Mouse (Mus musculus): ENCODE measurements around the gene Cfc1.
"Not testable (repeated sequence)": the region's sequence is repeated elsewhere in the genome, so short reads cannot be mapped to it uniquely, and the experiment has no call there.

Cfc1 gene

DNA sequence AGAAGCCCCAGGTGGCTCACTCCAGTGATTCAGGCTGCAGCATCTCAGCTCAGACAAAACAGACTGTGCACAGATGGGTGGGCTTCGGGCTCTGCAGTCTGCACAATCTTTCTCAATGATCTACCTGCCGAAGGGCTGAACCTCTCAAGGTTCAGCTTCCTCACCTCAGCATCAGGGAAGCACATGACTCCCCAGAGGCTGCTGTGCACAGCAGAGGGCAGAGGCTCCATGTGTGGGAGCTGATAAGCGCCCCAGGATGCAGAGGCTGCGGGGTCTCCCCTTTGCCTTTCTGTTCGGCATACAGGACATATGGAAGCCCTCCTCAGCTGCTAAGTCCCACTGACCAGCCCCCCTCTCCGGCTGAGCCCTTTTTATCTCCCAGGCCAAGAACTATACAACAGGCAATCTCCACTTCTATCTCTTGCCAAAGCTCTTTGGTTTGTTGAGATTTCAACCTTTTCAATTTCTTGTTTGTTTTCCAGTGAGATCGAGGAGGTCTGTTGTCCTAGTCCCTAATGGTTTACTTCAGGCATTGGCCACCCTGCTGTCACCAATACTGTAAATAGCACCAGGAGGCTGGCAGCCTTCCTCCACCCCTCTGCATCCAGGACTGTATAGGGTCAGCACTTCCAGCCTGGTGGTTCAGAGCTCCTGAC, at the start of gene Cfc1:
Gene Cfc1, plus strand, starts transcription at position 606 of the 656 bp plus-strand sequence.
- DNase-seq (ENCODE audit: low read depth, low spot score), result not testable (repeated sequence)

DNA sequence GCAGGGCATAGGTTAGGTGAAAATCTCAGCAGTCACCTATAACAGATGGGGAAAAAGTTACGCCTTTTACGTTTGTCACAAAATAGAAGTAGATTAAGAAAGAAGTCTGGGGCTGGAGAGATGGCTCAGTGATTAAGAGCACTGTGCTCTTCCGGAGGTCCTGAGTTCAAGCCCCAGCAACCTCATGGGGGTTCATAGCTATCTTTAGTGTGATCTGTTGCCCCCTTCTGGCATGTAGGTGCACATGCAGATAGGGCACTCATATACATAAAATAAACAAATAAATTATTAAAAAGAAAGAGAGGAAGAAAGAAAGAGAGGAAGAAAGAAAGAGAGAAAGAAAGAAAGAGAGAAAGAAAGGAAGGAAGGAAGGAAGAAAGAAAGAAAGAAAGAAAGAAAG, 48.1 kb upstream of the Cfc1 start:
- no peak for DNase-seq (ENCODE audit: low read depth, low spot score)

DNA sequence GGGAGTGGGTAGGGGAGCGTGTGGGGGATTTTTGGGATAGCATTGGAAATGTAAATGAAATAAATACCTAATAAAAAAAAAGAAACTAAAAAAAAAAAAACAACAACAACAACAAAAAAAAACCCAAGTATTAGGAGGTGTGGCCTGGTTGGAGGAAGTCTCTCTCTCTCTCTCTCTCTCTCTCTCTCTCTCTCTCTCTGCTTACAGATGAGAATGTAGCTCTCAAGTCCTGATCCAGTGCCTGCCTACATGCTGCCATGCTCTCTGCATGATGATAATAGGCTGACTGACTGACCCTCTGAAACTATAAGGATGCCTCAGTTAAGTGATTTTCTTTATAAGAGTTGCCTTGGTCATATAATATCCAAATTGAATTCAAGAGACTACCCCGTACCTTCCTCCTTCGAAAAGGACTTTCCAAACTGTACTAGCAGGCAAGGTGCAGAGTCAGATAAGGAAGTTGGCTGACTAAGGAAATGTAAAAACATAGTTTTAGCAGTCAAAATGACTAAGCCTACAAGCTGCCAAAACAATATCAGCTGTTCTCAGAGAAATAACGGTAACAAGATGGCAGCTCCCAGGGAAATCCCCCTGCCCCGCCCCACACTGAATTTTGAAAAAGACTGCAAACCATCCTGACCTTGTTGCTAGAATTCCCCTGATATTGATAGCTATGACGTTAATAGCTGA, 45.5 kb upstream of the Cfc1 start:
- no peak for DNase-seq (ENCODE audit: low read depth, low spot score)

DNA sequence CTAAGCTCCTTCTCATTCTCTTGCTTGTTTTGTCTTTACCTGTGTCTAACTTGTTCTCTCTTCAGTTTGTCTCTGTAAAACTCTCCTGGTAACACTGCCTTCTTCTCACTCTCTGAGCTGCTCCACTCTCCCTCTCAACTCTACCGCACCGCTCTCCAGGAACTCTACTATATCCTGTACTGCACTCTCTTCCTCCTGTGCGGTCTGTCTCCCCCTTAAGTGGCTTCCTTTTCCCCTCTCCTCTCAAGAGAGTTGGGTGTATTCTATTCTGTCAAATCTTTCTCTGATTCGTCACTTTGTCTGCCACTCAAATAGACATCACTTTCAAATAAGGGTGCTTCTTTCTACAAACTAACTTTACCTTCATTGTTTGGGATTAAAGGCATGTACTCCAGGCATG, 44.0 kb upstream of the Cfc1 start:
- no peak for DNase-seq (ENCODE audit: low read depth, low spot score)

DNA sequence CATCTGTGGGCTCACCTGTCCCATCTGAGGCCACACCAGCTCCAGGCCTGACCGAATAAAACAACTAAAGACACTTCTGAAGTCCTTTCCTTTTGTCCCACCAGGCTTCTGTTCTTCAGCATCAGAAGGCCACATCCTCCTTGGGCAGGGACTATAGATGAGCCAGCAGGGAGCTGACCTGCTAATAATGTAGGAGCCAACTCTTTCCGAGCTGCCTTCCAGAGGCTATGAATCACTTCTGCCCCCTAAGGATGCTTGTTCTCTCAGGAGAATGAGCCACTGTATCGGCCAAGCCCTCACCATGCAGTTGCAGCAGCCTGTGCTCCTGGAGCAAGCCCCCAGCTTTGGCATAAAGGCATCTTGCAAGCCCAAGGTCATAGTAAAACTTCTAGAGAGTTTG, 32.5 kb upstream of the Cfc1 start:
- DNase-seq (ENCODE audit: low read depth, low spot score), result no peak

DNA sequence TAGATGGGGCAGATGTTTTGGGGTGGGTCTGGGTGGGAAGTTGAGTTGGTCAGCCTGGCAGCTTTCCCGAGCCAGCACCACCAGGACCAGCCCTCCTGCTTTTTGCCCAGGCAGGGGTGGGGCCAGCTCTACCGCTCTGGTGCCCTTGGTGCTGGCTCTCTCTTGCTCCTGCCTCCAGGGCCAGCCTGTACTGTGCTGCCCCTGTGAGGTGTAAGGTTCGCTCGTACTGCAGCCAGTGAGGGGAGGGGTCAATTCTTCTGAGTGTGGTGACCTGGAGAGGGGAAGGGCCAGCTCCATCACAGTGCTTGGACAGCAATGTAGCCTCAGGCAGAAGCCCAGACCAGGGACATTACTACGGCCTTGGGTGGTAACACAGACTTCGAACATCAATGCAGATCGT, 30.1 kb upstream of the Cfc1 start:
- no peak for DNase-seq (ENCODE audit: low read depth, low spot score)

DNA sequence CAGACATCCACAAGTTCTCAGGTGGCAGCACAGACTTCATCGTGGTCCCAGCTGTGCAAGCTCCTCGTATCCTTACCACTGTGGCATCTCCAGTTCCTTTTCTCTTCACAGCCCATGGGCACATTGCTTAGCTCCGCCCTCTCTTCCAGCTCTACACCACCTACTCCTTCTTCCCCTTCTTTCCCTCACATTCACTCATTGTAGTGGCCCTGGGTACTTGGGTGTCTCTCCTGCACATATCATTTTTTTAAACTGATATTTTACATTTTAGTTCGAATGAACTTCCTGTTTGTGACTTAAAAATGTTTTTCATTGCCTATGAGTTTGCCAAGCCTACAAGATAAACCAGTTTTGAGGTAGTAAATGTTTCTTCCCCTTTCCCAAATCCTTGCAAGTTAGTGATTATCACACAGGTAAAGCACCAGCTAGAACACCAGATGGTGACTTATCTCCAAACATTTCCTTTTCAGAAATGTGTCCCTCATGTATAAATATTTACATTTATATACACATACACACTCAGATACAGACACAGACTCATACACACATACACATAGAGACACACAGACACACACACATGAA, 29.4 kb upstream of the Cfc1 start:
- no peak for DNase-seq (ENCODE audit: low read depth, low spot score)

DNA sequence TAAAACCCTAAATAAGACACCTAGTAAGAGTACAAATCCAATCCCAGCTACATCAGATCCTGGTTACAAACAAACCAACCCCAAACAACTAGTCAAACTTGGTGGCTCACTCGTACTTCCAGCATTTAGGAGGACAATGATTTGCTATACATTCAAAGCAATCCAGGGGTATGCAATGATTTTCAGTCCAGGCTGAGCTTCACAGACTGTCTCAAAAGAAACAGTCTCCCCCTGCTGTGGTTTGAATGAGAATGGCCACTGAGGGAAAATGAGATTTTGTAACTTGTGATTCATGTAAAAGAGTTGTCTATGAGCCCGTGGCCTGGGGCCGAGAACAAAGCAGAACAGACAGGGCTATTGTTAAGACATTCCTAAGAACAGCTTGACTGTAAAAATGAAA, 27.5 kb upstream of the Cfc1 start:
- no peak for DNase-seq (ENCODE audit: low read depth, low spot score)

DNA sequence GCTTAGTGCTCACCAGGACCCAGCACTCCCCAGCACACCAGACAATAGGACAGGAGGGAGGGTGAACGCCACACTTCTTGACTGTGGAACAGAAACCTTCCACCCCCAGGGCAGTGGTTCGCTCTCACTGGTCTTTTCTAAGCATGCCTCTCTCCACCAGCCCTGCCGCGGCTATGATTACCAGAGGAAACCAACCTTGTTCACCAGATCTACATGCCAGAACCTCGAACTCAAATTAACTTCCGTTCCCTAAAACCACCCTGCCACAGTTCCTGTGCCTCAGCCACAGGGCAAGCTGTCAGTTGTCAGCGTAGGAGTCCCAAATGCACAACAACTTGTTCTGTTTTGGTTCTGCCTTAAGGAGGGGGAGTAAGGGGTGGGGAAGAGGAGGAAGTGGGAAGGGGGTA, 24.9 kb upstream of the Cfc1 start:
- peak; percentile 82 for DNase-seq (ENCODE audit: low read depth, low spot score)

DNA sequence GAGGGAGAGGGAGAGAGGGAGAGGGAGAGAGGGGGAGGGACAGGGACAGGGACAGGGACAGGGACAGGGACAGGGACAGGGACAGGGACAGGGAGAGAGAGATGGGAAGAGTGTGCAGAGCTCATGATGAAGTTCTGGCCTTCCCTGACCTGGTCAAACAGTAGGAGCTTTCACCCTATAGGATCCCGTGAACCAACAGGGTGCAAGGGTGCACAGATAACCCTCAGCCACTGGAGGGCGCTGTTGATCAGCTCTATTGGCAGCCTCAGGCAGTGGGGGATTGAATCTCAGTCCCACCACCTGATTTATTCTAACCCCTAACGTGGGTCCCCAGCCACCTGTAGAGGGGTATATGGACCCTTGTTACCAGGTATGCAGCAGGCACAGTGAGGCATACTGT, 24.4 kb upstream of the Cfc1 start:
- DNase-seq (ENCODE audit: low read depth, low spot score), result peak; percentile 60

DNA sequence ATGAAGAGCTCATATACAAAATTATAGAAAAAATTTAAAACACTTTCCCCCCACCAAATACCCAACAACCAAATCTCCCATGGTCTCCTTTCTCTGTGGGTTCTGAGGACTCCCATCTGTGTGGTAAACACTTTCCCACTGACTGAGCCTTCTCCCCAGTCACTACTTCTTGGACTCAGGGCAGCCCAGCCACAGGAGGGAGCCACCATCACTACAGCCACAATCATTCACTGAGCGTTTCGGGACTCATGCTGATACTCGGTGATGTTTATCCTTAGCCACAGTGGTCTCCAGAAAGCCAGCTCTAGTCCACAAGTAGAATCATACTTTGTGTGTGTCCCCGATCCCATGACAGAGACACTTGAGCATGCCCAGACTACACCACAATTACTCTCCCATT, 22.4 kb upstream of the Cfc1 start:
- DNase-seq (ENCODE audit: low read depth, low spot score), result no peak

DNA sequence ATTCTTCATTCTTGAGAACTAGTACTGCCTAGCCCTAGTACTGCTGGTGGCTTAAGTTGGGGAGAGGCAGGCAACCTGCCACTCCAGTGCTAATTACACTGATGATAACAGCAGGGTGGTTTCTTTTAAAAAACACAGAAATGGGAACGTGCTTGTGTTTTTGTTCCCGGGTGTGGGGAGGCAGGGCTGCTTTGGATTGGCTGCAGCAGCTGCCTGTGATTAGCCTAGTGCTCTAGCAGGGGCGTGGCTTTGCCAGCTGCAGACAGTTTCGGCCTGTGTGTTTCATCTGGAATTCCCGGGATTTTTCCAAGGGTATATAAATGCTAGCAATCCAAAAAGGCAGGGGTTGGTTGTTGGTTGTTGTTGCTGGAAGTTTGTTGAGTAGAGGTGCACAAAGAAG, 18.9 kb upstream of the Cfc1 start:
- DNase-seq (ENCODE audit: low read depth, low spot score), result no peak

DNA sequence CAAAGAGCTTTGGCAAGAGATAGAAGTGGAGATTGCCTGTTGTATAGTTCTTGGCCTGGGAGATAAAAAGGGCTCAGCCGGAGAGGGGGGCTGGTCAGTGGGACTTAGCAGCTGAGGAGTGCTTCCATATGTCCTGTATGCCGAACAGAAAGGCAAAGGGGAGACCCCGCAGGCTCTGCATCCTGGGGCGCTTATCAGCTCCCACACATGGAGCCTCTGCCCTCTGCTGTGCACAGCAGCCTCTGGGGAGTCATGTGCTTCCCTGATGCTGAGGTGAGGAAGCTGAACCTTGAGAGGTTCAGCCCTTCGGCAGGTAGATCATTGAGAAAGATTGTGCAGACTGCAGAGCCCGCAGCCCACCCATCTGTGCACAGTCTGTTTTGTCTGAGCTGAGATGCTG, 18.2 kb upstream of the Cfc1 start:
- DNase-seq (ENCODE audit: low read depth, low spot score), result not testable (repeated sequence)

DNA sequence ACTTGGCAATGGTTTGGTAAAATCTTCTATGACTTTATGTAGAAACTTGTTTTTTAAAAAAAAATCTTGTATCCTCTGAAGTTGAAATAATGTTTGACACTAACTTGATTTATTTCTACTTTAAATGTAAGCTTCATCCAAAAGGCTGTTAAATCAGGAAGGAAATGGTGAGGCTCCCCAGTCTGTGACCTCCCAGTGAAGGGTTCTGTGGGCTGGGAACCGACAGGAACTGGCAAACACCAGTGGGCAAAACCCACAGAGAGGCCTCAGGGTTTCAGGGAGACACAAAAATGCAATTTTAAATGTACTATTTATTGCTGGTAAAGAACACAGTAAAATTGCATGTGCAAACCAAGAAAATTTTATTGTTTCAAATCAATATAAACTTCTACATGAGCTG, 17.7 kb upstream of the Cfc1 start:
- DNase-seq (ENCODE audit: low read depth, low spot score), result not testable (repeated sequence)

DNA sequence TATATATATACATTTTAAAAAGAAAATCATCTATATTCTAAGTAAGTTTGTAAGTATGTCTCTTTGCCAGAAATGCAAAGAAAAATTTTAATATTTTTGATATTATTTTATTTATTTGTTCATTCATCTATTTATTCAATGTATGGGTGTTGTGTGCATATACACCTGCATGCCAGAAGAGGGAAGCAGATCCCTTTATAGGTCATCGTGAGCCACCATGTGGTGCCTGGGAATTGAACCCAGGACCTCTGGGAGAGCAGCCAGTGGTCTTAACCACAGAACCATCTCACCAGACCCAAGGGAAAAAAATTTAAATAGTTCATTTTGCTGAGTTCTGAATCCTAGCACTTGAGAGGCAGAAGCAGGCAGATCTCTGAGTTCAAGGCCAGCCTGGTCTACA, 17.2 kb upstream of the Cfc1 start:
- no peak for DNase-seq (ENCODE audit: low read depth, low spot score)

DNA sequence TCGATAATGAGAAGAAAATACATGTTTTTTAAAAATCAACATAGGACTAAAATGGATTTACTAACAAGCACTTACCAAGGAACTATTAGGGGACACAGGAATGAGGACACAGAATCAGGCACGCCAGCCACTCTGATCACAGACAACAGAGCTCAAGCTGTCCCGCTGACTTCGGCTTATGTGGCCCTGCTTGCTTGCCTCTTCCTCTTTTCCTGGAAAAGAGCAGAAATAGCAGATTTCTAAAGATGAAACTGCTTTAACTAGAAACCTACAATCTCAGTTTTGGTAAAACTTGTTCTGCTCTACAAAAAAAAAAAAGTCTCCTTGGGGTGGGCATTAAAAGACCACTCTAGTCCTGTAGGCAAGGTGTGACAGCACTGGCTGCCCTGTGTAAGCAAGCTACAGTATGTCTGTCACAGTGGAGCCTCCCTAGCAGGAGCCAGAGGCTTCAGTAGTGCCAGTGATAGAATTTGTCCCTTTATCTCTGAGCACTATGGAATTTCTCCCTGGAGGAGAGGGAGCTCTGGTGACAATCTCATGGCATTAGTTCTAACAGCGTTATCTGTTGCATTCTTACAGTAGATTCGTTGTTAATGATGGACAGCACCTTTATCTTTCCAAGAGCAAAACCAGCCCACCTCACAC, 13.1 kb upstream of the Cfc1 start:
- DNase-seq (ENCODE audit: low read depth, low spot score), result no peak

DNA sequence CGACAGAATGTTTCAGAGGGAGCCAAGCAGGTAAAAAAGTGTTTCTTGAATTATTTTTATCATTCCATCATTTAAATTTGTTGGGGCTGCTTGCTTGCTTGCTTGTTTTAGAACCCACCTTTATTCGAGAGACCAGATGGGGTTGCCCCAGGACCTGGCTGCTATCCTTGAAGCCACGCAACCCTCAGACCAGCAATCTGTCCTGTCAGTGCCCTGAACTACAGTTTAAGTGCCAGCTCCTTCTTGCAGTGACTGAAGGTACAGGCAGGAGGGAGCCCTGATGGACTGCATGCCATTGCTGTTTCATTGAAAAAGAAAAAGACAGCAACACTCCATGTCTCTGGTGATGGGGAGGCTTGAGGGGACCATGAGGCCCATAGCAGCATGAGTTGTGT, 12.6 kb upstream of the Cfc1 start:
- DNase-seq (ENCODE audit: low read depth, low spot score), result no peak

DNA sequence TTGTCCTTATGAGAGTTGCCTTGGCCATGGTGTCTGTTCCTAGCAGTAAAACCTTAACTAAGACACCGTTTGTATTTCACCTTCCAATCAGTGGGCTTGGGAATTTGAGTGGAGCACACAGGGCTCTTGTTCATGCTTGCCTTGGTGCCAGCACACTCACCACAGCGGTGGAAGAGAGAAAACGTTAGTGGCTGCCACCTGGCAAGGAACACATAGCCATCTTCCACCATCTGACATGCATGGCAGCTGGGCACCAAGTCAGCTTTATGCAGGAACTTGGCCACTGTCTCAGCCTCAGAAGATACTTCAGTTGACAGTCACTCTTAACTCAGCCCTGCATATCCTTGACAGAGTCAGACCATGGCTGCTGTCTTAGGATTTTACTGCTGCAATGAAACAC, 11.8 kb upstream of the Cfc1 start:
- DNase-seq (ENCODE audit: low read depth, low spot score), result no peak

DNA sequence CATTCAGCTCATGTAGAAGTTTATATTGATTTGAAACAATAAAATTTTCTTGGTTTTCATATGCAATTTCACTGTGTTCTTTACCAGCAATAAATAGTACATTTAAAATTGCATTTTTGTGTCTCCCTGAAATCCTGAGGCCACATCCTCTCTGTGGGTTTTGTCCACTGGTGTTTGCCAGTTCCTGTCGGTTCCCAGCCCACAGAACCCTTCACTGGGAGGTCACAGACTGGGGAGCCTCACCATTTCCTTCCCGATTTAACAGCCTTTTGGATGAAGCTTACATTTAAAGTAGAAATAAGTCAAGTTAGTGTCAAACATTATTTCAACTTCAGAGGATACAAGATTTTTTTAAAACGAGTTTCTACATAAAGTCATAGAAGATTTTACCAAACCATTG, 874 bp upstream of the Cfc1 start:
- not testable (repeated sequence) for DNase-seq (ENCODE audit: low read depth, low spot score)

DNA sequence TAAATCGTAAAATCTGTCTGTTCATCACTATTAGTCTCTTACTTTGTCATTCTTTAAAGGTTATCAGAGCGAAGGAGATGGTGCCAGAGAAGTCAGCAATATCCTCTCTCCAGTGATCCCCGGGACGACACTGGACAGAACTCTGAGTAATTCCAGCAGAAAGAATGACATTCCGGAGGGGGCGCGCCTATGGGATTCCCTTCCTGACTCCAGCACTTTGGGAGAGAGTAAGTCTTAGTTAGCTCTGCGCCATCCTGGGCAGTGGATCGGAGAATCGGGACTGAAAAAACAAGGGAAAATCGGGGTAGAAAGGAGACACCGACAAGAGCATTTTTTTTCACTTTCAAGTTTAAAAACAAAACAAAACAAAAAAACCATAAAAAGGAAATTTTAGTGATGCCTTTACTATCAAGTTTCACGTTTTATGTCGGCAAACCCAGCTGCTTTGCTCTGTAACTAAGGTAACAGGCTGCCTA, 881 bp downstream of the Cfc1 start:
- DNase-seq (ENCODE audit: low read depth, low spot score), result no peak

DNA sequence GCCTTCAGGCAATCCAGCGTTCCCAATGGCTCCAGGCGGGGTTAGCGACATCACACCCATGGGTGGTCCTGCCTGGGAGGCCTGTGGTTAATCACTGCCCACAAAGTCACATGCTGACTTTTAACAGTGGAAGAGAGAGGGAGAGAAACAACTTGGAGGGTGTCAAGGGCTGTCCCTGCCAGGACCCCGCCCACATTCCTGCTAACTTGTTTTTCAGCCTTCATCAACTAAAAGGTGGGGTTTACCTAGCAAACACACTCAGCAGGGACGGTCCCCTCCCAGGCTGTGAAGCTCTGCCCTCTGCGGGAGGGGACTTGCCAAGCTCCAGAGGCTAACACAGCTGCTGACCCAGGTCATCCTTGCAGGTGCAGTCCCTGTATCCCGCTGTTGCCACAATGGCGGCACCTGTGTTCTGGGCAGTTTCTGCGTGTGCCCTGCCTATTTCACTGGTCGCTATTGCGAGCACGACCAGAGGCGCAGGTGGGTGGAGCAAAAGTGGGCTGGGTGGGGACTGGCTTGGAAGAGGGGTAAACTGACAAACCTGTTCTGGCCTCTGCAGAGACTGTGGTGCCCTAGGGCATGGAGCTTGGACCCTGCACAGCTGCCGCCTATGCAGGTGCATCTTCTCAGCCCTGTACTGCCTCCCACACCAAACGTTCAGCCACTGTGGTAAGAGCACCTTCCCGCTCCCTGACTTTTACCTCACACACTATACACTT, 1.5 kb downstream of the Cfc1 start:
- DNase-seq (ENCODE audit: low read depth, low spot score), result peak; percentile 16

DNA sequence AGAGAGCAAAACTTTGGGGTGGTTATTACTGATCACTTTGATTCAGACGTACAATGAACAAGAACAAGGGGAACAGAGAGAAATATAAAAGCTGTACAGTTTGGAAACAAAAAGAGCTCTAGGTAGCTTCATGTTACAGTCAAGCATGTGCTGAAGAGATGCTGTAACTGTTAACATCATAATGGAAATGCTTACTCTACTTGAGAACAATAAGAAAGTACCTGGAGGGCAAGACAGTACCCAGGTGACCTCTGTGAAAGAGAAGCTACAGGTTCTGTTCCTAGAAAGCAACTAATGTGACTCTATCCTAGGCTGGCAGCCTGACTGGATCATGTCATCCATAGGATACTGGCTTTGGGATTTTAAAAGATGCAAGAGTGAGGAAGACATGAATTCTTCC, 11.6 kb downstream of the Cfc1 start:
- no peak for DNase-seq (ENCODE audit: low read depth, low spot score)

Data from CD4-positive helper T cell, adult 2 months (primary cell).